Mouse (Mus musculus): ENCODE measurements around the gene Gm21834.

- TF ChIP-seq CTCF (conservative IDR thresholded peaks at IDR 0.05 in 1 of 2, IDR thresholded peaks at IDR 0.05 in 1 of 2; ENCODE audit: low read depth in 2 of 2, low read length in 2 of 2): no peak
- TF ChIP-seq TBP (conservative IDR thresholded peaks at IDR 0.05; ENCODE audit: low read depth, low read length): no peak
- TF ChIP-seq SMC3 (IDR thresholded peaks at IDR 0.05; ENCODE audit: low read depth, low read length): no peak
- TF ChIP-seq KAT2A (IDR thresholded peaks at IDR 0.05; ENCODE audit: insufficient replicate concordance, low read length): no peak
- TF ChIP-seq POLR2A (IDR thresholded peaks at IDR 0.05; ENCODE audit: low read depth, low read length): no peak
- no peak for TF ChIP-seq ELF1 (IDR thresholded peaks at IDR 0.05; ENCODE audit: low read depth, low read length)
- TF ChIP-seq JUN (IDR thresholded peaks at IDR 0.05; ENCODE audit: insufficient read depth, low read depth, low read length): no peak
- no peak for TF ChIP-seq SIN3A (IDR thresholded peaks at IDR 0.05; ENCODE audit: low read length)
- TF ChIP-seq EP300 (IDR thresholded peaks at IDR 0.05; ENCODE audit: low read length): no peak
- no peak for TF ChIP-seq CHD1 (IDR thresholded peaks at IDR 0.05; ENCODE audit: low read depth, low read length)
Measured at GRCm38 (mm10) chr17:57742119-57742518, at the start of gene Gm21834.

All from CH12.LX (cell line).